Mouse (Mus musculus) kidney, postnatal 0 days (tissue): ENCODE data around the gene Minos1. TPM values are rescaled to one million over a fixed set of nuclear protein-coding genes. Genes with fewer than 3 reads are reported as not detected.

Source experiments
- ATAC-seq: fragments of 200-750 bp; cut with Nextera tagmentation; replicated peaks from 2 replicates; pipeline ENCODE4 v1.8.0; 2017; ENCODE audit warnings: low read depth, moderate number of reproducible peaks, moderate TSS enrichment, moderate library complexity; ENCODE audit not compliant: low FRiP score
- DNase-seq: peaks from one replicate; pipeline ENCODE4 v3.0.0-alpha.2; 2016; ENCODE audit warnings: low spot score
- H3K27ac ChIP-seq: fragments of 300-500 bp; sonication (generic); 2 replicates; pipeline ENCODE4 v1.5.1; 2014; ENCODE audit warnings: mild to moderate bottlenecking
- H3K27me3 ChIP-seq: fragments of 300-500 bp; sonication (generic); 2 replicates; pipeline ENCODE4 v1.6.1; 2014; ENCODE audit warnings: low read length, mixed read lengths; ENCODE audit not compliant: insufficient read depth
- H3K36me3 ChIP-seq: fragments of 300-500 bp; sonication (generic); 2 replicates; pipeline ENCODE4 v1.6.1; 2014; ENCODE audit warnings: low read length, mixed read lengths; ENCODE audit not compliant: insufficient read depth
- H3K4me1 ChIP-seq: fragments of 300-500 bp; sonication (generic); replicated peaks from 2 replicates; pipeline ENCODE4 v1.6.1; 2014; ENCODE audit warnings: antibody characterized with exemption, low read length, mixed read lengths; ENCODE audit not compliant: insufficient read depth
- H3K4me2 ChIP-seq: fragments of 300-500 bp; sonication (generic); 2 replicates; pipeline ENCODE4 v1.6.1; 2014; ENCODE audit warnings: mild to moderate bottlenecking, low read length, moderate library complexity, mixed read lengths
- H3K4me3 ChIP-seq: fragments of 300-500 bp; sonication (generic); replicated peaks from 2 replicates; pipeline ENCODE4 v1.5.1; 2014; ENCODE audit warnings: low read depth, low read length
- H3K9ac ChIP-seq: fragments of 300-500 bp; sonication (generic); 2 replicates; pipeline ENCODE4 v1.6.1; 2014; ENCODE audit warnings: low read depth, low read length
- H3K9me3 ChIP-seq: fragments of 300-500 bp; sonication (generic); replicated peaks from 2 replicates; pipeline ENCODE4 v1.6.1; 2016; ENCODE audit warnings: low read length, inconsistent platforms, mixed read lengths
- CTCF ChIP-seq: IDR thresholded peaks from 2 replicates; pipeline ENCODE4 v1.5.1; 2016; ENCODE audit warnings: antibody characterized with exemption, low read depth, mild to moderate bottlenecking, moderate library complexity
- WGBS: fragments of 180-500 bp; shearing (Covaris S2); extraction: QIAGEN DNeasy Blood & Tissue Kit; methylation state at CpG from one replicate; pipeline ENCODE4 v1.1.7; 2014; 5-methylcytosine and 5-hydroxymethylcytosine counted together
- polyA plus RNA-seq: library from polyadenylated mRNA; unstranded; fragments of >200 nt; fragmentation: Nextera tagmentation; extraction: Ambion mirVana; gene quantifications from 2 replicates; pipeline ENCODE4 v1.2.1, GENCODE M21; 2015

Gene Minos1
- polyA plus RNA-seq, 1 experiment from 2014 or later = 875 TPM

- Histone ChIP-seq H3K9me3 (no peaks in the 10 kb centered on the region), H3K4me3 (no peak overlapping the region), H3K27me3 (no peaks in the 10 kb centered on the region), H3K27ac (no peak overlapping the region), H3K4me1 (peaks cover 4% of the 10 kb centered on the region; the same call in 1 of the 2 replicates), H3K9ac (no peak overlapping the region), H3K36me3 (no peaks in the 10 kb centered on the region), H3K4me2 (no peak overlapping the region)
- WGBS = 44% methylated on average over 4 of the region's 4 CpGs
- ATAC-seq = no peak
- peak; percentile 66 for DNase-seq
- TF ChIP-seq CTCF = no peak
Measured at GRCm38 (mm10) chr4:139120281-139120814, 10.6 kb downstream of the Minos1 start.

- ATAC-seq (no peak), DNase-seq (no peak)
- 72% methylated on average over 3 of the region's 3 CpGs for WGBS
- no peak for TF ChIP-seq CTCF
- Histone ChIP-seq H3K27ac (0 out of 2 replicates have a peak overlapping the region, but pooled peaks have one; percentile 8), H3K4me1 (peaks cover 11% of the 10 kb centered on the region), H3K4me3 (no peak overlapping the region), H3K4me2 (no peak overlapping the region), H3K9ac (no peak overlapping the region), H3K9me3 (no peaks in the 10 kb centered on the region), H3K36me3 (no peaks in the 10 kb centered on the region), H3K27me3 (no peaks in the 10 kb centered on the region)
Measured at GRCm38 (mm10) chr4:139116356-139117063, 14.4 kb downstream of the Minos1 start.

GRCm38 (mm10) chr4:139115721-139116120 lies 15.2 kb downstream of the Minos1 start:
- WGBS = 93% methylated on average over 5 of the region's 5 CpGs
- TF ChIP-seq CTCF = peak; percentile 50
- no peaks in the 10 kb centered on the region for H3K27me3 ChIP-seq
- ATAC-seq (no peak), DNase-seq (no peak)
- H3K27ac ChIP-seq = no peak overlapping the region
- H3K9me3 ChIP-seq = no peaks in the 10 kb centered on the region
- H3K4me3 ChIP-seq = no peak overlapping the region
- no peaks in the 10 kb centered on the region for H3K36me3 ChIP-seq
- H3K9ac ChIP-seq = no peak overlapping the region
- H3K4me1 ChIP-seq = peaks cover 19% of the 10 kb centered on the region
- H3K4me2 ChIP-seq = no peak overlapping the region

GRCm38 (mm10) chr4:139112482-139112881 lies 18.4 kb downstream of the Minos1 start:
- ATAC-seq (no peak), DNase-seq (no peak)
- Histone ChIP-seq H3K4me1 (peaks cover 22% of the 10 kb centered on the region), H3K36me3 (no peaks in the 10 kb centered on the region), H3K9ac (no peak overlapping the region), H3K9me3 (no peaks in the 10 kb centered on the region), H3K27ac (no peak overlapping the region), H3K4me3 (no peak overlapping the region), H3K4me2 (no peak overlapping the region), H3K27me3 (no peaks in the 10 kb centered on the region)
- TF ChIP-seq CTCF = no peak
- 61% methylated on average over 3 of the region's 3 CpGs for WGBS

- ATAC-seq (no peak), DNase-seq (peak; percentile 74)
- H3K36me3 ChIP-seq = no peaks in the 10 kb centered on the region
- TF ChIP-seq CTCF = no peak
- peak overlapping the region; percentile 32; the same call in 1 of the 2 replicates for H3K4me2 ChIP-seq
- no peak overlapping the region for H3K4me3 ChIP-seq
- H3K4me1 ChIP-seq = peaks cover 22% of the 10 kb centered on the region
- no peaks in the 10 kb centered on the region for H3K9me3 ChIP-seq
- H3K27ac ChIP-seq = peak overlapping the region; percentile 86
- H3K27me3 ChIP-seq = no peaks in the 10 kb centered on the region
- H3K9ac ChIP-seq = no peak overlapping the region
- 18% methylated on average over 3 of the region's 3 CpGs for WGBS
Measured at GRCm38 (mm10) chr4:139111421-139111820, 19.5 kb downstream of the Minos1 start.

DNA sequence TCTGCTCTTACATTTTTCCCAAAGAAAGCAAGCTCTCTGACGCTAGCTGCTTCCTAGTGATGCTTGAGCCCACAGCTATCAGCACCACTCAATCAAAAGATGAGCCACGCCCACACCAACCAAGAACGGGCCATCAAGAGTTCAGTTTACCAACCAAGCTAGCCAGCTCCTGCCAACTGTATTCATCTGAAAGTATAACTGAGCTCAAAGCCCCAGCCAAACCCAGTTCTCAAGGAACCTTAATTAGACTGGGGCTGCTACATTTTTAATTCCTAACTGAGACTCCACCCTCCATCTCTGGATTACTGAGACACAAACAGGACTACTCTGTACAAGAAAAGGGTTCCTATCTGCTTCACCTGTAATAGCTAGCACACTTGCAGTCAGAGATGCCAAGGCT lies 20.1 kb downstream of the Minos1 start:
- no peaks in the 10 kb centered on the region for H3K36me3 ChIP-seq
- peak overlapping the region; percentile 86 for H3K27ac ChIP-seq
- TF ChIP-seq CTCF = no peak
- no peaks in the 10 kb centered on the region for H3K27me3 ChIP-seq
- WGBS = 48% methylated on average over 3 of the region's 3 CpGs
- no peak overlapping the region for H3K4me3 ChIP-seq
- peaks cover 22% of the 10 kb centered on the region for H3K4me1 ChIP-seq
- peak overlapping the region; percentile 32; the same call in 1 of the 2 replicates for H3K4me2 ChIP-seq
- H3K9me3 ChIP-seq = no peaks in the 10 kb centered on the region
- no peak for DNase-seq
- ATAC-seq = no peak
- 0 out of 2 replicates have a peak overlapping the region, but pooled peaks have one; percentile 35 for H3K9ac ChIP-seq
